ENCODE assay signal across 8 mouse cellular contexts in the genomic region with DNA sequence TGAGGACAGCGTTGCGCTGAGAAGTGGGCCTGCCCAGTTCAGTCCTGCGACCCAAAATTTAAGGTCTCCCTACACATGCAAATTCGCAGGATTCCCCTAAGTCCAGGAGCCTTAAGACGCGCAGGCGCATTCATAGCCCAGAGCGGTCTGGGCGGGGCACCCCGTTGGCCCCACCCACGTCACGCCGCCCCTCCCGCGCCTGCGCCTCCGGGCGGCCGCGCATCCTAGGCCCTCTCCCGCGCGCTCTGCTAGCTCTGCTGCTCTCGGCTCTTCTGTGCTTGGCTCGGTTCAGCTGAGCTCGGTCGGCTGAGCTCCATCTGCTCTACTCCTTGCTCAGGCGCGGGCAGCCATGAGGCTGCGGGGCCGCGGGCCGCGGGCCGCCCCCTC. TPM values are rescaled to one million over a fixed set of nuclear protein-coding genes. Genes with fewer than 3 reads are reported as not detected.
DNase-seq lines count a peak whose midpoint lies in the region; ATAC-seq and TF ChIP-seq lines count a peak whose summit lies in the region.

TSS of gene Lpcat1 (plus strand) at position 164 of the 387 bp plus-strand sequence.

- TF ChIP-seq POLR2A in embryonic fibroblast, embryonic 13.5 days (IDR thresholded peaks at IDR 0.05; ENCODE audit: low read depth, low read length), result peak; percentile 92
- no peak; the same call in 1 of the 2 replicates for TF ChIP-seq POLR2A in limb, embryonic 14.5 days (IDR thresholded peaks at IDR 0.05; ENCODE audit: borderline replicate concordance, extremely low read depth, insufficient read depth, insufficient read length)
- TF ChIP-seq POLR2A in spleen, adult 2 months (IDR thresholded peaks at IDR 0.05; ENCODE audit: low read depth, low read length), result peak; percentile 63

- WGBS in limb, embryonic 14.5 days, result 0% methylated on average over 34 of the region's 35 CpGs
- 0% methylated on average over 34 of the region's 35 CpGs for WGBS in midbrain, embryonic 16.5 days
- whole genome bisulfite sequencing in spleen, adult 2 months, result 1% methylated on average over 35 of the region's 35 CpGs

- peak within 1 kb of the TSS; percentile 92 for H3K9ac ChIP-seq in limb, embryonic 14.5 days (ENCODE audit: low read depth, low read length, severe bottlenecking)
- peak within 1 kb of the TSS; percentile 95 for H3K9ac ChIP-seq in midbrain, embryonic 16.5 days (ENCODE audit: low read depth, low read length)

- TF ChIP-seq CTCF in embryonic fibroblast, embryonic 13.5 days (IDR thresholded peaks at IDR 0.05; ENCODE audit: borderline replicate concordance, insufficient read depth, low read length), result no peak
- no peak for TF ChIP-seq CTCF in spleen, adult 2 months (IDR thresholded peaks at IDR 0.05; ENCODE audit: extremely low read depth, insufficient read depth, insufficient read length, insufficient replicate concordance)

- peak; percentile 95 to 96 for DNase-seq in B cell, adult 2 months
- DNase-seq in brain, adult 2 months (ENCODE audit: low read depth, low spot score), result peak; percentile 96
- peak; percentile 86 to 90 for DNase-seq in heart, adult 9 months (ENCODE audit: low spot score in 2 of 2)
- DNase-seq in kidney, adult 9 months, result peak; percentile 82
- peak; percentile 94 for DNase-seq in limb, embryonic 14.5 days (ENCODE audit: low spot score)
- peak; percentile 72 to 91 for DNase-seq in spleen, adult 2 months (ENCODE audit: low read depth in 1 of 2, low spot score in 2 of 2)

- peak within 1 kb of the TSS; percentile 76 for H3K4me3 ChIP-seq in embryonic fibroblast, embryonic 13.5 days (ENCODE audit: insufficient read depth, low read length)
- H3K4me3 ChIP-seq in limb, embryonic 14.5 days (replicated peaks; ENCODE audit: low read length), result peak within 1 kb of the TSS; percentile 96
- peak within 1 kb of the TSS; percentile 78 for H3K4me3 ChIP-seq in midbrain, embryonic 16.5 days (ENCODE audit: low read depth, low read length)
- H3K4me3 ChIP-seq in spleen, adult 2 months (ENCODE audit: extremely low read depth, insufficient read depth, insufficient read length), result peak within 1 kb of the TSS; percentile 75

- H3K36me3 ChIP-seq in limb, embryonic 14.5 days (ENCODE audit: control insufficient read depth, insufficient read depth, low read length), result no peaks in the 10 kb centered on the region
- H3K36me3 ChIP-seq in midbrain, embryonic 16.5 days (ENCODE audit: control insufficient read depth, insufficient read depth, low read length), result no peaks in the 10 kb centered on the region
- no peaks in the 10 kb centered on the region for H3K36me3 ChIP-seq in spleen, adult 2 months (ENCODE audit: control insufficient read depth, insufficient read depth, low read length)

- H3K9me3 ChIP-seq in limb, embryonic 14.5 days (ENCODE audit: control insufficient read depth, low read length), result no peaks in the 10 kb centered on the region
- no peaks in the 10 kb centered on the region for H3K9me3 ChIP-seq in midbrain, embryonic 16.5 days (replicated peaks; ENCODE audit: control insufficient read depth, low read length, poor library complexity, severe bottlenecking)

- H3K27me3 ChIP-seq in limb, embryonic 14.5 days (ENCODE audit: control insufficient read depth, insufficient read depth, low read length), result no peaks in the 10 kb centered on the region
- no peaks in the 10 kb centered on the region for H3K27me3 ChIP-seq in midbrain, embryonic 16.5 days (ENCODE audit: control insufficient read depth, insufficient read depth, low read depth, low read length)
- no peaks in the 10 kb centered on the region for H3K27me3 ChIP-seq in spleen, adult 2 months (ENCODE audit: control insufficient read depth, insufficient read depth, low read length)

- H3K27ac ChIP-seq in embryonic fibroblast, embryonic 13.5 days (ENCODE audit: insufficient read depth, low read length), result peak within 1 kb of the TSS; percentile 75
- peak within 1 kb of the TSS; percentile 98 for H3K27ac ChIP-seq in limb, embryonic 14.5 days (replicated peaks; ENCODE audit: low read depth, low read length)
- H3K27ac ChIP-seq in midbrain, embryonic 16.5 days (ENCODE audit: low read length), result peak within 1 kb of the TSS; percentile 96
- peak within 1 kb of the TSS; percentile 76 for H3K27ac ChIP-seq in spleen, adult 2 months (ENCODE audit: insufficient read depth, low read length)

- 0 out of 2 replicates have a peak, but pooled peaks cover 2% of the 10 kb centered on the region for H3K4me1 ChIP-seq in embryonic fibroblast, embryonic 13.5 days (ENCODE audit: control insufficient read depth, insufficient read depth, low read length)
- H3K4me1 ChIP-seq in limb, embryonic 14.5 days (ENCODE audit: control insufficient read depth, insufficient read depth, low read length), result peaks cover 21% of the 10 kb centered on the region
- H3K4me1 ChIP-seq in midbrain, embryonic 16.5 days (ENCODE audit: control insufficient read depth, insufficient read depth, low read length), result peaks cover 21% of the 10 kb centered on the region
- peaks cover 26% of the 10 kb centered on the region; the same call in 1 of the 2 replicates for H3K4me1 ChIP-seq in spleen, adult 2 months (ENCODE audit: control insufficient read depth, insufficient read depth, insufficient read length)

- peak within 1 kb of the TSS; percentile 73 for H3K4me2 ChIP-seq in limb, embryonic 14.5 days (replicated peaks; ENCODE audit: low read depth, low read length, severe bottlenecking)
- peak within 1 kb of the TSS; percentile 98 for H3K4me2 ChIP-seq in midbrain, embryonic 16.5 days (ENCODE audit: low read length)

- ATAC-seq in limb, embryonic 14.5 days (ENCODE audit: low FRiP score, low read depth), result peak; percentile 97
- ATAC-seq in midbrain, embryonic 16.5 days, result peak; percentile 97

RNA-seq across cellular contexts. Expression of gene Lpcat1, which starts in this region (rescaled TPM):
- polyA plus RNA-seq in embryonic fibroblast, embryonic 13.5 days (2011; ENCODE audit: insufficient read length, low read depth, missing spikeins), result 20.1 and 21.5 TPM in 2 replicates
- 51.7 and 69.6 TPM in 2 replicates for polyA plus RNA-seq in limb, embryonic 14.5 days (2012; rRNA removed)
- 43.2 and 46.8 TPM in 2 replicates for polyA plus RNA-seq in limb, embryonic 14.5 days (2014; fragmentation: Nextera tagmentation; extraction: Ambion mirVana)
- polyA plus RNA-seq in midbrain, embryonic 16.5 days (2015; fragmentation: Nextera tagmentation; extraction: Ambion mirVana), result 75.7 and 78.3 TPM in 2 replicates
- 64.9 and 81.3 TPM in 2 replicates for polyA plus RNA-seq in spleen, adult 2 months (2012; rRNA removed)

Comparison
In these comparisons a context has a peak if more than half of its experiments do, and no peak if none do; other contexts are left out.
1. Peak in every context shown above with its lines: DNase-seq, ATAC-seq, H3K4me3 ChIP-seq and H3K27ac ChIP-seq.